Mouse (Mus musculus) bone marrow macrophage, adult 2 months (primary cell): ENCODE results near the gene Anks1b.

Experiments
- CTCF ChIP-seq: IDR thresholded peaks from 2 replicates; pipeline ENCODE4 v1.5.1; 2012; ENCODE audit warnings: low read depth, mild to moderate bottlenecking, low read length, moderate library complexity
- POLR2A ChIP-seq: IDR thresholded peaks from 2 replicates; pipeline ENCODE4 v1.6.1; 2012; ENCODE audit warnings: mild to moderate bottlenecking, low read depth, low read length, borderline replicate concordance

- no peak for TF ChIP-seq CTCF
- TF ChIP-seq POLR2A, result no peak
These were observed 559.2 kb downstream of the Anks1b start for GRCm38 (mm10) chr10:90432479-90432878.
